Mouse (Mus musculus): ENCODE data around the gene Cdk2ap2. TPM values are rescaled to one million over a fixed set of nuclear protein-coding genes. Genes with fewer than 3 reads are reported as not detected.
"Not testable (repeated sequence)": the region's sequence is repeated elsewhere in the genome, so short reads cannot be mapped to it uniquely, and the experiment has no call there.

The Cdk2ap2 gene
- total and polyA plus RNA-seq, 3 experiments, result 25.4 to 60.2 (median 40.9) TPM

DNA sequence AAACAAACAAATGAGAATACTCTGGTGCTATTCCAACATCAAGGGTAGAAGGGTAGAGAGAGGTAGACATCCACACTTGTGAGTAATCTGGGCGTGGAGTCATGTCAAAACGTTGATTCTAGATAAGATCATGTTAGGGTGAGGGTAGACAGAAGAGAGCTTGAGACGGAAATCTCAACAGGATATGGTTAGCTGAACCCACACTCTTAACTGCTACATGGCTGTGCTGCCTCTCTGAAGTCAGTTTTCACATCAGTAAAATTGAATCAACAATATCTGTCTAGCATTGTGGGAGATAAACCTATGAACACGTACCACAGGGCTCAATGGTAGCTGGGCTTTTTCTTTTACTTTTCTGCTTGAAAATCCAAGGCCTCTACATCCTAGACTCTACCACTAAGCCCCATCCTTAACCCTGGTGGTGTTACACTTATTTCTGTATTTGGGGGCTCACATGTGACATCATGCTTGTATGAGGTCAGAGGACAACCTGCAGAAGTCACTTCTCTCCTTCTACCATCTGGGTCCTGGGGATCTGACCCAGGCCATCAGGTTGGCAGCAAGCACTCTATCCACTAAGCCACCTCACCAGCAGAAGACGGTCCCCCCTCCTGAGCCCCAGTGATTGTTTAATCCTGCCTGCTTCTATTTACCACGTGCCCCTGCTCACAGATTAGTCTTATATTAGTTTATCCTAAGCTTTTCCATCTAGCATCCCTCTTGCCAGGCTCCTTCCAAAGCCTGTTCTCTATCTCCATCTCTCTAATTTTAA lies 22.9 kb downstream of the Cdk2ap2 start:
- Histone ChIP-seq H3K4me1 (ENCODE audit: insufficient read depth, low read depth, low read length) (peaks cover 64% of the 10 kb centered on the region), H3K27me3 (ENCODE audit: insufficient read depth, low read length) (no peaks in the 10 kb centered on the region), H3K4me3 (ENCODE audit: low read depth, low read length) (peak overlapping the region; percentile 73; the same call in 1 of the 2 replicates), H3K9me3 (replicated peaks) (no peaks in the 10 kb centered on the region), H3K36me3 (replicated peaks) (peaks cover 45% of the 10 kb centered on the region)
- DNase-seq (ENCODE audit: low spot score) (no peak), ATAC-seq (ENCODE audit: extremely low read depth, insufficient number of reproducible peaks, low FRiP score, poor library complexity, severe bottlenecking) (no peak)
- no peak for TF ChIP-seq CTCF (IDR thresholded peaks at IDR 0.05; ENCODE audit: low read depth, low read length)
- TF ChIP-seq GATA1 (IDR thresholded peaks at IDR 0.05; ENCODE audit: borderline replicate concordance, low read length), result no peak
- no peak for TF ChIP-seq TAL1 (conservative IDR thresholded peaks at IDR 0.05; ENCODE audit: low read depth, low read length)
- no peak for TF ChIP-seq GATA2 (IDR thresholded peaks at IDR 0.05; ENCODE audit: borderline replicate concordance, low read depth, low read length)
- no peak for TF ChIP-seq POLR2AphosphoS5 (IDR thresholded peaks at IDR 0.05; ENCODE audit: insufficient replicate concordance, low read depth, low read length)

DNA sequence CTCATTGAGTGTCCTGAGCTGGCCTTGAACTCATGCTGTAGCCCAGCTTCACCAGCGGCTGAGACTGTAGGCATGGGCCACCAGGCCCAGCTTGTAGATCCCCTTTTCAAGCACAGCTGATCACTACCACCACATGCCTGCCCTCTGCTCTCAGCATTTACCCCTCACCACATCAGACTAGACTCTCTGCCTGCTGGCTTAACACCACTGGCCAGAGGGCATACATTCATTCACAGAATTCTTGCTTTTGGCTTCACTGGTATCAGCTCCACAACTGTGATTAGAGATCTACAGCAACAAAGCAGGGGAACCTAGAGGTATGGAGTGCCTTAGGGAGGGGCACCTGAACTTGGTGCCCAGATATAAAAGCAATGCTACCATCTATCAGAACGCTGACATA lies 23.5 kb downstream of the Cdk2ap2 start:
- H3K4me1 ChIP-seq (ENCODE audit: insufficient read depth, low read depth, low read length), result peaks cover 64% of the 10 kb centered on the region
- DNase-seq (ENCODE audit: low spot score) (no peak), ATAC-seq (ENCODE audit: extremely low read depth, insufficient number of reproducible peaks, low FRiP score, poor library complexity, severe bottlenecking) (no peak)
- H3K4me3 ChIP-seq (ENCODE audit: low read depth, low read length), result peak overlapping the region; percentile 73; the same call in 1 of the 2 replicates
- no peak for TF ChIP-seq TAL1 (conservative IDR thresholded peaks at IDR 0.05; ENCODE audit: low read depth, low read length)
- TF ChIP-seq CTCF (IDR thresholded peaks at IDR 0.05; ENCODE audit: low read depth, low read length), result no peak
- TF ChIP-seq GATA2 (IDR thresholded peaks at IDR 0.05; ENCODE audit: borderline replicate concordance, low read depth, low read length), result no peak
- TF ChIP-seq POLR2AphosphoS5 (IDR thresholded peaks at IDR 0.05; ENCODE audit: insufficient replicate concordance, low read depth, low read length), result no peak
- TF ChIP-seq GATA1 (IDR thresholded peaks at IDR 0.05; ENCODE audit: borderline replicate concordance, low read length), result no peak
- peaks cover 39% of the 10 kb centered on the region for H3K36me3 ChIP-seq (replicated peaks)
- H3K27me3 ChIP-seq (ENCODE audit: insufficient read depth, low read length), result no peaks in the 10 kb centered on the region
- no peaks in the 10 kb centered on the region for H3K9me3 ChIP-seq (replicated peaks)

DNA sequence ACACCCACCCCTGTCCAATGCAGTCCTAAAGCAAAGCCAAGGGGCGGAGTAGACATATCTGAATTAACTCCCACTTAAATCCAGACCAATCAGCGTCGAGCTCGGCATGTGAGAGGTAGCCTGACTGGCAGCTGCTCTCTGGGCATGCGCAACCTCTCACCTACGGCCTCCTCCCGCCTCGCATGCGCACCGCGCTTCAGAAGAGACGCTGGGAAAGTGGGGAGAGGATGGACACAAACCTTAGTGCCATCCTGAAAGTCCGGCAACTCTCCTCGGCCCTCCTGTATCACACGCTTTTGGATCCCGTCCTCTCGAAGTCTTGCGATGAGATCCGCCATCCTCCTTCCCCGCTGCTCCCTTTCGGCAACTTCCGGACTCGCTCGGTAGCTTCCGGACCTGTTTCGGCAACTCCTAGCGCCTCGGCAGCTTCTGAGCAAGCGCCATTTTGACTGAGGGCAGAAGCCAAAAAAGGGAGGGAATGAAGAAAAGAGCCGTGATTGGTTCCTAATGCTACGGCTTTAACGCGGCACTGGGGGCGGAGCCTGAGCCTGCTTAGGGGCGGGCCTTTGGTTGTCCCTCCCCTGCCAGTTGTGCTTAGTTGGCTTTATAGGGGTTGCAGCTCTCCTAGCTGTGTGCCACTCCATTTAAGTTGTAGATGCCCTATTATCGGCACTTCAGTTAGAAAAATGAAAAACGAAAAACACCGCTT lies 24.3 kb downstream of the Cdk2ap2 start:
- ATAC-seq (ENCODE audit: extremely low read depth, insufficient number of reproducible peaks, low FRiP score, poor library complexity, severe bottlenecking) (peak; percentile 73), DNase-seq (ENCODE audit: low spot score) (peak; percentile 80)
- Histone ChIP-seq H3K27me3 (ENCODE audit: insufficient read depth, low read length) (no peaks in the 10 kb centered on the region), H3K4me1 (ENCODE audit: insufficient read depth, low read depth, low read length) (peaks cover 66% of the 10 kb centered on the region), H3K9me3 (replicated peaks) (no peaks in the 10 kb centered on the region), H3K4me3 (ENCODE audit: low read depth, low read length) (peak overlapping the region; percentile 73), H3K36me3 (replicated peaks) (peaks cover 31% of the 10 kb centered on the region)
- no peak for TF ChIP-seq TAL1 (conservative IDR thresholded peaks at IDR 0.05; ENCODE audit: low read depth, low read length)
- TF ChIP-seq GATA2 (IDR thresholded peaks at IDR 0.05; ENCODE audit: borderline replicate concordance, low read depth, low read length), result no peak
- no peak for TF ChIP-seq GATA1 (IDR thresholded peaks at IDR 0.05; ENCODE audit: borderline replicate concordance, low read length)
- no peak for TF ChIP-seq POLR2AphosphoS5 (IDR thresholded peaks at IDR 0.05; ENCODE audit: insufficient replicate concordance, low read depth, low read length)
- no peak for TF ChIP-seq CTCF (IDR thresholded peaks at IDR 0.05; ENCODE audit: low read depth, low read length)

DNA sequence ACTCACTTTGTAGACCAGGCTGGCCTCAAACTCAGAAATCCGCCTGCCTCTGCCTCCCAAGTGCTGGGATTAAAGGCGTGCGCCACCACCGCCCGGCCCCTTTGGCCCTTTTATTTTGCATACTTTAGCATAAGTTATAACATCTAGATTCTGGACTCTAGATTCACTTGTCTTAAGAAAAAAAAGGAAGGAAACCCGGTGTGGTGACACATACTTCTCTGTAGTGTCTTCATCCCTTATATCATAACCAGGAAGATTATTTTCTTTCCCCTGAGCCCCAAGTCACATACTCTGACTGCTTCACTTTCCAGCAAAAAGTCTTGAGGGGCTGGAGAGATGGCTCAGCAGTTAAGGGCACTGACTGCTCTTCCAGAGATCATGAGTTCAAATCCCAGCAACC lies 24.9 kb downstream of the Cdk2ap2 start:
- ATAC-seq (ENCODE audit: extremely low read depth, insufficient number of reproducible peaks, low FRiP score, poor library complexity, severe bottlenecking); H3K9me3 ChIP-seq (replicated peaks); H3K27me3 ChIP-seq (ENCODE audit: insufficient read depth, low read length); DNase-seq (ENCODE audit: low spot score); H3K4me3 ChIP-seq (ENCODE audit: low read depth, low read length): not testable (repeated sequence)
- H3K36me3 ChIP-seq (replicated peaks), result peaks cover 26% of the 10 kb centered on the region
- H3K4me1 ChIP-seq (ENCODE audit: insufficient read depth, low read depth, low read length), result peaks cover 72% of the 10 kb centered on the region

DNA sequence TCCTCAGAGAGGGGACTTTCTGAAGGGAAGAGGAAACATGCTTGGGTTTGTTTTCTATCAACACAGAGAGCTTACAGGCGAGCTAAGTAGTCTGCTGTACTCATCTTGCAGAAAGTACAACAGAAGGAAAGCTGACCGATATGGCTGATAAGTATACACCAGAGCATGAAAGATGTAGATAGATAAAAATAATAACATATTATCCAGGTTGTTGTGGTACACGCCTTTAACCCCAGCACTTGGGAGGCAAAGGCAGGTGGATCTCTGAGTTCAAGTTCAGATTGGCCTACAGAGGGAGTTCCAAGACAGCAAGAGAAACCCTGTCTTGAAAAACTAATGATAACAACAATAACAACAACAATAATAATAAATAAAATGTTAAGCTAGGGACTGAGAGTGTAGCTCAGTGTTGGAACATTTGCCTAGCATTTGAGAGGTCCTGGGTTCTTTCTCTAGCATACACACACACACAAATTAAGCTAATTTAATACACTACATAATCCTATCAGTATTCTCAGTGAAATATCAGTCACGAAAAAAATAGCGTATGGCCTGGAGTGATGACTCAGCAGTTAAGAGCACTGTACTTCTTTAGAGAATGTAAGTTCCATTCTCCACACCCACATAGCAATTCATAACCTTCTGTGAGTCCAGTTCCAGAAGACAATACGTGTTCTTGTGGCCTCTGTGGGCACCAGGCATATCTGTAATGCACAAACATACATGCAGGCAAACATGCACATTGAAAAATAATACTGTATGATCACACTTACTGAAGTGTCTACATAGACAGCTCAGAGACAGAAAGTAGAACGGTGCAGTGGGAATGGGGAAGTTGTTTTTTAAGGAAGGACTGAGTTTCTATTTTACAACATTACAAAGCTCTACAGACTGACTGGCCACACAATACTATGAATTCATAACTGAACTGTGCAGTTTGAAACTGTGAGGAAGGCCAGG lies 25.7 kb downstream of the Cdk2ap2 start:
- TF ChIP-seq GATA1 (IDR thresholded peaks at IDR 0.05; ENCODE audit: borderline replicate concordance, low read length) (no peak), GATA2 (IDR thresholded peaks at IDR 0.05; ENCODE audit: borderline replicate concordance, low read depth, low read length) (no peak), POLR2AphosphoS5 (IDR thresholded peaks at IDR 0.05; ENCODE audit: insufficient replicate concordance, low read depth, low read length) (no peak), TAL1 (conservative IDR thresholded peaks at IDR 0.05; ENCODE audit: low read depth, low read length) (no peak), CTCF (IDR thresholded peaks at IDR 0.05; ENCODE audit: low read depth, low read length) (no peak)
- DNase-seq (ENCODE audit: low spot score) (no peak), ATAC-seq (ENCODE audit: extremely low read depth, insufficient number of reproducible peaks, low FRiP score, poor library complexity, severe bottlenecking) (no peak)
- H3K9me3 ChIP-seq (replicated peaks), result no peaks in the 10 kb centered on the region
- H3K27me3 ChIP-seq (ENCODE audit: insufficient read depth, low read length), result no peaks in the 10 kb centered on the region
- H3K4me1 ChIP-seq (ENCODE audit: insufficient read depth, low read depth, low read length), result peaks cover 80% of the 10 kb centered on the region
- H3K36me3 ChIP-seq (replicated peaks), result peaks cover 26% of the 10 kb centered on the region
- no peak overlapping the region; the same call in 1 of the 2 replicates for H3K4me3 ChIP-seq (ENCODE audit: low read depth, low read length)

DNA sequence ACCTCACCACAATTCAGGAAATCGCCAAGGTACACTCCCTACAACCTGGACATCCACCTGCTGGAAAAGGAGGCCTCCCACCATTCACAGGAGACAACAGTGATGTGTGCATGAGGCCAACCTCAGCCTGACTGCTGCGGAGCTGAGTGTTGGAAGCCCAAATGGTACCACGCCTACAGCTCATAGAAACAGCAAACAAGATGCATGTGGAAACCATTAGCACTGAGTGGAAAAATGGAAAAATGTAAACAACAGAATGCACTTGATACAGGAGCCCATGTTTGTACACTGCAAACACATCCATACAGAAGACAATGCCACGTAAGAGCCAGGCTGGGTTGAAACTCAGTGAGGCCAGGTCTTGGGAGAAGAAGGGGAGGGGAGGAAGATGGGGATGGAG lies 27.4 kb downstream of the Cdk2ap2 start:
- Histone ChIP-seq H3K4me1 (ENCODE audit: insufficient read depth, low read depth, low read length) (peaks cover 74% of the 10 kb centered on the region), H3K36me3 (replicated peaks) (peaks cover 28% of the 10 kb centered on the region), H3K27me3 (ENCODE audit: insufficient read depth, low read length) (no peaks in the 10 kb centered on the region), H3K4me3 (ENCODE audit: low read depth, low read length) (no peak overlapping the region; the same call in 1 of the 2 replicates), H3K9me3 (replicated peaks) (no peaks in the 10 kb centered on the region)
- ATAC-seq (ENCODE audit: extremely low read depth, insufficient number of reproducible peaks, low FRiP score, poor library complexity, severe bottlenecking) (no peak), DNase-seq (ENCODE audit: low spot score) (no peak)
- TF ChIP-seq POLR2AphosphoS5 (IDR thresholded peaks at IDR 0.05; ENCODE audit: insufficient replicate concordance, low read depth, low read length) (no peak), CTCF (IDR thresholded peaks at IDR 0.05; ENCODE audit: low read depth, low read length) (no peak), GATA2 (IDR thresholded peaks at IDR 0.05; ENCODE audit: borderline replicate concordance, low read depth, low read length) (no peak), TAL1 (conservative IDR thresholded peaks at IDR 0.05; ENCODE audit: low read depth, low read length) (no peak), GATA1 (IDR thresholded peaks at IDR 0.05; ENCODE audit: borderline replicate concordance, low read length) (no peak)

DNA sequence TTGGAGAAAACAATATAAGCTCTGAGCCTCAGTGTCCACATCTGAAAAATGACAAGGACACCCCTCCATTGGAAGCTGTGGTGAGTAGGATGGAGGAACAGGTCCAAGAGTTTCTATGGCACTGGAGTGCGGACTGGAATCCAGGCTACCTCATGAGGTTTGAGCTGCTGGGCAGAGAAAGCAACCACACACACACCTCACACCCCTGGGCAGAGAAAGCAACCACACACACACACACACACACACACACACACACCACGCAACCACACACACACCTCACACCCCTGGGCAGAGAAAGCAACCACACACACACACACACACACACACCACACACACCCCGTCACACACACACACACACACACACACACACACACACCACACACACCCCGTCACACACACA lies 28.3 kb downstream of the Cdk2ap2 start:
- H3K27me3 ChIP-seq (ENCODE audit: insufficient read depth, low read length); H3K9me3 ChIP-seq (replicated peaks); DNase-seq (ENCODE audit: low spot score); ATAC-seq (ENCODE audit: extremely low read depth, insufficient number of reproducible peaks, low FRiP score, poor library complexity, severe bottlenecking): not testable (repeated sequence)
- H3K36me3 ChIP-seq (replicated peaks), result peaks cover 36% of the 10 kb centered on the region
- H3K4me3 ChIP-seq (ENCODE audit: low read depth, low read length), result peak overlapping the region; percentile 85
- peaks cover 65% of the 10 kb centered on the region for H3K4me1 ChIP-seq (ENCODE audit: insufficient read depth, low read depth, low read length)
